Mouse (Mus musculus): ENCODE measurements at regions not wholly inside any gene's neighbourhood (a gene's known extent, or its start where the extent isn't known, plus 50 kb on each side); places are given as distances from the start of the nearest gene placed in this dataset.

- Histone ChIP-seq H3K4me2 (ENCODE audit: low read depth, low read length) (no peak overlapping the region), H3K9me3 (ENCODE audit: low read length) (peaks cover 5% of the 10 kb centered on the region; the same call in 1 of the 2 replicates), H3K36me3 (replicated peaks; ENCODE audit: insufficient read depth, low read length) (no peaks in the 10 kb centered on the region), H3K27ac (ENCODE audit: low read depth) (no peak overlapping the region), H3K4me3 (ENCODE audit: low read depth, low read length) (no peak overlapping the region), H3K27me3 (ENCODE audit: insufficient read depth, low read length) (no peaks in the 10 kb centered on the region), H3K9ac (replicated peaks) (no peak overlapping the region), H3K4me1 (ENCODE audit: insufficient read depth) (no peaks in the 10 kb centered on the region)
- ATAC-seq (no peak), DNase-seq (no peak)
- TF ChIP-seq EP300 (IDR thresholded peaks at IDR 0.05; ENCODE audit: low read depth): no peak
- no peak for TF ChIP-seq CTCF (IDR thresholded peaks at IDR 0.05; ENCODE audit: low read depth)
Measured at GRCm38 (mm10) chr5:134799911-134800310, 52.8 kb upstream of the Eln start.

GRCm38 (mm10) chr5:134797688-134798094 is 50.6 kb upstream of the Eln start:
- Histone ChIP-seq H3K9me3 (ENCODE audit: low read length) (no peaks in the 10 kb centered on the region), H3K9ac (replicated peaks) (no peak overlapping the region), H3K27ac (ENCODE audit: low read depth) (no peak overlapping the region), H3K27me3 (ENCODE audit: insufficient read depth, low read length) (no peaks in the 10 kb centered on the region), H3K4me2 (ENCODE audit: low read depth, low read length) (no peak overlapping the region), H3K4me1 (ENCODE audit: insufficient read depth) (no peaks in the 10 kb centered on the region), H3K4me3 (ENCODE audit: low read depth, low read length) (no peak overlapping the region), H3K36me3 (replicated peaks; ENCODE audit: insufficient read depth, low read length) (no peaks in the 10 kb centered on the region)
- ATAC-seq: no peak
- DNase-seq: no peak
- no peak for TF ChIP-seq CTCF (IDR thresholded peaks at IDR 0.05; ENCODE audit: low read depth)
- 74% methylated on average over 18 of the region's 18 CpGs for WGBS (ENCODE audit: insufficient replicate concordance)
